Mouse (Mus musculus) stomach, embryonic 14.5 days (tissue): ENCODE results near the gene Nlgn2. TPM values are rescaled to one million over a fixed set of nuclear protein-coding genes. Genes with fewer than 3 reads are reported as not detected.
"Not testable (repeated sequence)": the region's sequence is repeated elsewhere in the genome, so short reads cannot be mapped to it uniquely, and the experiment has no call there.

Source experiments
- ATAC-seq: fragments of 200-750 bp; cut with Nextera tagmentation; 2 replicates; pipeline ENCODE4 v1.8.0; 2017; ENCODE audit warnings: low read depth, moderate TSS enrichment; ENCODE audit not compliant: insufficient number of reproducible peaks, insufficient read depth, low FRiP score
- H3K27ac ChIP-seq: fragments of 300-500 bp; sonication (generic); 2 replicates; pipeline ENCODE4 v1.5.1; 2014; ENCODE audit warnings: mild to moderate bottlenecking, low read length, moderate library complexity, mixed read lengths
- H3K27me3 ChIP-seq: fragments of 300-500 bp; sonication (generic); 2 replicates; pipeline ENCODE4 v1.6.1; 2014; ENCODE audit warnings: low read length, control low read depth, mixed read lengths; ENCODE audit not compliant: control insufficient read depth, insufficient read depth
- H3K36me3 ChIP-seq: fragments of 300-500 bp; sonication (generic); 2 replicates; pipeline ENCODE4 v1.6.1; 2014; ENCODE audit warnings: mild to moderate bottlenecking, control low read depth, low read length, moderate library complexity, mixed read lengths; ENCODE audit not compliant: control insufficient read depth, insufficient read depth
- H3K4me1 ChIP-seq: fragments of 300-500 bp; sonication (generic); 2 replicates; pipeline ENCODE4 v1.6.1; 2014; ENCODE audit warnings: low read length, control low read depth, mixed read lengths; ENCODE audit not compliant: control insufficient read depth, insufficient read depth
- H3K4me2 ChIP-seq: fragments of 300-500 bp; sonication (generic); replicated peaks from 2 replicates; pipeline ENCODE4 v1.6.1; 2014; ENCODE audit warnings: low read depth, low read length, control low read depth
- H3K4me3 ChIP-seq: fragments of 300-500 bp; sonication (generic); 2 replicates; pipeline ENCODE4 v1.5.1; 2014; ENCODE audit warnings: low read depth, low read length, control low read depth
- H3K9ac ChIP-seq: fragments of 300-500 bp; sonication (generic); replicated peaks from 2 replicates; pipeline ENCODE4 v1.6.1; 2014; ENCODE audit warnings: low read depth, mild to moderate bottlenecking, control low read depth, low read length, moderate library complexity, mixed read lengths
- H3K9me3 ChIP-seq: fragments of 300-500 bp; sonication (generic); 2 replicates; pipeline ENCODE4 v1.6.1; 2016; ENCODE audit warnings: low read depth, low read length, control low read depth; ENCODE audit not compliant: control insufficient read depth
- WGBS: fragments of 180-500 bp; shearing (Covaris S2); extraction: QIAGEN DNeasy Blood & Tissue Kit; methylation state at CpG from one replicate; pipeline ENCODE4 v1.1.7; 2014; 5-methylcytosine and 5-hydroxymethylcytosine counted together
- polyA plus RNA-seq: library from polyadenylated mRNA; unstranded; fragments of >200 nt; fragmentation: Nextera tagmentation; extraction: Ambion mirVana; gene quantifications from 2 replicates; pipeline ENCODE4 v1.2.1, GENCODE M21; 2014

The Nlgn2 gene
- polyA plus RNA-seq, 1 experiment from 2014 or later: 11.9 TPM

DNA sequence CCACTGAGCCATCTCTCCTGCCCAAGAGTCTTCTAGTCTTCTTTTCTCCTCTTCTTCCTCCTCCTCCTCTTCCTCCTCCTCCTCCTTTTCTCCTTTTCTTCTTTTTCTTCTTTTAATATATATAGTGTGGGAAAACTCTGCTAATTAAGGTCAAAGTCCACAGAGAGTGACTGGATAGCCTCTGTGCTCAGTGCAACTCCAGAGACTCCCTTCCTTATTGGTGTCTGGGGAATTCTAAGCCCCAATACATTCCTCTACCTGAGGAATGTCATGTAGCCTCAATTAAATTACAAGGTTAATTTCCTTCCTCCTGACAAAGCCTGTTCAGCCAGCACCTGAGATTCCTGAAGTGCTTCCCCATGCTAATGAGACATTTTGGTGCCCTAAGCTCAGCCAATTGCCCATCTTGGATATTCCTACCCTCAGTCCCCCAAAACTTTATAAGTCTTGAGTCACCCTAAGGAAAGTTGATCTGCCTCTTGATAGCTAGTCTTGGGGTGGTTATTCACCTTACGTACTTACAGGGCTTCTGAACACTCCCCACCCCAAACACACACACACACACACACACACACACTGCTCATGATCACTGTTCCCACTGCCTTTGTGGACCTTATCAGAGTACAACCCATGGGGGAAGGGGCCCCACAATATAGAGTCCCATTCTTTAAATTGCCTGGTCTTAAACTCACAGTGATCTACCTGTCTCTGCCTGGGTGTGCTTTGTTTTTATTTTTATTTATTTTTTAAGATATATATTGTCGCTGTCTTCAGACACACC lies 32.9 kb upstream of the Nlgn2 start:
- no peaks in the 10 kb centered on the region for H3K36me3 ChIP-seq
- no peak overlapping the region for H3K4me3 ChIP-seq
- H3K4me1 ChIP-seq: peaks cover under 1% of the 10 kb centered on the region; the same call in 1 of the 2 replicates
- no peaks in the 10 kb centered on the region for H3K27me3 ChIP-seq
- H3K9me3 ChIP-seq: no peaks in the 10 kb centered on the region
- ATAC-seq: no peak
- no peak overlapping the region for H3K27ac ChIP-seq
- no peak overlapping the region for H3K9ac ChIP-seq
- WGBS: 78% methylated on average over 2 of the region's 2 CpGs
- no peak overlapping the region for H3K4me2 ChIP-seq

- no peak for ATAC-seq
- WGBS: 63% methylated on average over 9 of the region's 9 CpGs
- H3K4me2 ChIP-seq: no peak overlapping the region
- H3K4me3 ChIP-seq: no peak overlapping the region
- no peak overlapping the region for H3K27ac ChIP-seq
- no peak overlapping the region for H3K9ac ChIP-seq
- no peaks in the 10 kb centered on the region for H3K36me3 ChIP-seq
- H3K27me3 ChIP-seq: no peaks in the 10 kb centered on the region
- no peaks in the 10 kb centered on the region for H3K4me1 ChIP-seq
- no peaks in the 10 kb centered on the region for H3K9me3 ChIP-seq
These were observed 29.8 kb upstream of the Nlgn2 start for GRCm38 (mm10) chr11:69867335-69867734.

DNA sequence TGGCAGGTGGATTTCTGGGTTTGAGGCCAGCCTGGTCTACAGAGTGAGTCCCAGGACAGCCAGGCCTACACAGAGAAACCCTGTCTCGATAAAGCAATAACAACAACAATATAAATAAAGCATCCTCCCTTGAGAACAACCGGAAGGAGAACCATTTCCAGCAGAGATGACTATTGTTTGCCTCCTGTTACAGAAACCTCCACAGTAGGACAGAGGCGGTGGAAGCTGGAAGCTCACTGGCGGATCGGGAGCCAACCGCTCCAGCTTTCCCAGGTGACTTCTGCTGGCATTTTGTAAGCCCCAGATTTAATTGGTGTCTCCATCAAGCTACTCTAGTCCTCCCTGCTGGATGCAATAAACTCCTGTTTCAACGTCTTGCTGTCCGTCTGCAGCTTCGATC lies 28.0 kb upstream of the Nlgn2 start:
- Histone ChIP-seq H3K9me3 (no peaks in the 10 kb centered on the region), H3K4me1 (no peaks in the 10 kb centered on the region), H3K4me3 (no peak overlapping the region), H3K9ac (no peak overlapping the region), H3K27me3 (no peaks in the 10 kb centered on the region), H3K4me2 (no peak overlapping the region), H3K27ac (no peak overlapping the region), H3K36me3 (no peaks in the 10 kb centered on the region)
- 84% methylated on average over 9 of the region's 9 CpGs for WGBS
- no peak for ATAC-seq

DNA sequence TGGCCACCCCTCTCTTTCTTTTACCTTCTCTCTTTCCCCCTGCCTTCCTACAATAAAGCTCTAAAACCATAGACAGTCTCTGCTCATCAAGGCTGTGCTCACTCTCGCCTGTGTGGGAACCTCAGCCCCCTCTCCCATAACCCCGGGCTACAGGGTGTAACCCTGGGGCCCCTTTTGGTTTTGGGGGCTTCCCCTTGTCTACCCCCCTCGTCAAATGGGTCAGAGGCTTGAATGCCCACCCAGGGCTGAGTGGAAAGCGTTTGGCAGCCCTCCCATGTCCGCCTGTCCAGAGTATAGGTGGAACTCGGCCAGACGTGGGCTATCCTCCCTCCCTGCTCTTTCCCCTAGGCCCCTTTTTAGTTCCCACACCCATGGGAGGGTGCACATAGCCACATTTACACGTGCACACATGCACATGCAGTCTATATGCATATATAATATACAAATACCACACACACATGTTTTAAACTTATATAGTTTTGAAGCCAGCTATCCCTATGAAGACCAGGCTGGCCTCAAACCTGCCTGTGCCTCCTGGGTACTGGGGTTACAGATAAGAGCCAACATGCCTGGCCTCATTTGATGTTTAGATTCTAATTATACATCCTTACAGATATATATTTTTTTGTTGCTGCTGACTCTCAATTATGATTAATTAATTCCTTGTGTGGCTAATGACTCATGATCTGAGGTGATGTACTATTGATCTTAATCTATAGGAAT lies 26.7 kb upstream of the Nlgn2 start:
- no peak for ATAC-seq
- no peaks in the 10 kb centered on the region for H3K9me3 ChIP-seq
- 52% methylated on average over 8 of the region's 8 CpGs for WGBS
- H3K4me2 ChIP-seq: no peak overlapping the region
- no peaks in the 10 kb centered on the region for H3K36me3 ChIP-seq
- no peaks in the 10 kb centered on the region for H3K27me3 ChIP-seq
- H3K9ac ChIP-seq: no peak overlapping the region
- no peak overlapping the region for H3K4me3 ChIP-seq
- H3K4me1 ChIP-seq: no peaks in the 10 kb centered on the region
- no peak overlapping the region for H3K27ac ChIP-seq

GRCm38 (mm10) chr11:69863729-69864128 lies 26.1 kb upstream of the Nlgn2 start:
- H3K36me3 ChIP-seq, ATAC-seq, H3K4me1 ChIP-seq, H3K27ac ChIP-seq, H3K27me3 ChIP-seq, H3K9ac ChIP-seq, H3K9me3 ChIP-seq, H3K4me3 ChIP-seq, H3K4me2 ChIP-seq: not testable (repeated sequence)
- WGBS: 66% methylated on average over 3 of the region's 3 CpGs

DNA sequence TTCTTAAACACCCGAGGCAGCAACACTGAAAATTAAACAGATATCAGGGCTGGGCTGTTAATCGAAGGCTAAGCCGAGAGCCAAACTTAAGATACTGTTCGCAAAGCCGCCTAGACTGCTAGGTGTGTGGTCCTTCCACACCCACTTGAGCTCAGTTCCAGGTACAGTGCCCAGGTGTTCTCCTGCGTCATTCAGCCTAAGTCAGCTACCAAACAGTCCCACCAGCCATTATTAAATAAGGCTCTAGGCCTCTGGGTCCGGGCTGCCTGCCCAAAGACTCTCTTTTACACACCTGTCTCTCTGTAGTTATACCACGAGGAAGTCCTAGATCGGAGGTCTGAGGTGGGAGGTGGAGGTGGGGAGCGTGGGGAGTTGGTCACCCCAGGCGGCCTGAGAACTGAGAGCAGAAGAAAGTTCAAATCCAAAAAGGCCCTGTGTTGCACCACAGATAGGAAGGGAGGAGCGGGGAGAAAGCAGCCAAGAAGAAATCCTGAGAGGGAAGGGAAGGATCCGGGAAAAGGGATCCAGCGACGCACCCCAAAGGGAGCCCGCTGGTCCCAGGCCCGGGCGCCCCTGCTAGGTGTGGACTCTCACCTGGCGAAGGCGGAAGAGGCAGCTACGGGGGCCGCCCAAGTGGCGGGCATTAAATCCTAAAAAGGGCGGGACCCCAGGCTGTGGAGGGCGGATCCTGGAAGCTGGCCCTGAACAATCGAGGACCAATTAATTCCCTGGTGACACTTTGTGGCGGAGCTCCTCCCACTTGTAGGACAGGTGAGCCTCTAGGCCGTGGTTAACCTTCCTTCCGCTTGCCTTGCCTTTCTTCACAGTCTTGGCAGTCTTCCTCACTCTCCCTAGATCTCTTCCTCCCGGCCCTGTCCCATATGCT lies 20.8 kb upstream of the Nlgn2 start, which contains the start of gene Tnk1:
Tnk1 (minus strand) TSS at position 618 of the 886 bp plus-strand sequence.
- peak within 1 kb of the TSS; percentile 63; the same call in 1 of the 2 replicates for H3K27ac ChIP-seq
- H3K9me3 ChIP-seq: no peaks in the 10 kb centered on the region
- H3K9ac ChIP-seq: peak within 1 kb of the TSS; percentile 28; the same call in 1 of the 2 replicates
- H3K4me3 ChIP-seq: peak within 1 kb of the TSS; percentile 27
- H3K27me3 ChIP-seq: 0 out of 2 replicates have a peak, but pooled peaks cover 4% of the 10 kb centered on the region
- no peaks in the 10 kb centered on the region for H3K36me3 ChIP-seq
- WGBS: 16% methylated on average over 30 of the region's 30 CpGs
- H3K4me1 ChIP-seq: no peaks in the 10 kb centered on the region
- H3K4me2 ChIP-seq: peak within 1 kb of the TSS; percentile 35
- peak; percentile 83 for ATAC-seq

DNA sequence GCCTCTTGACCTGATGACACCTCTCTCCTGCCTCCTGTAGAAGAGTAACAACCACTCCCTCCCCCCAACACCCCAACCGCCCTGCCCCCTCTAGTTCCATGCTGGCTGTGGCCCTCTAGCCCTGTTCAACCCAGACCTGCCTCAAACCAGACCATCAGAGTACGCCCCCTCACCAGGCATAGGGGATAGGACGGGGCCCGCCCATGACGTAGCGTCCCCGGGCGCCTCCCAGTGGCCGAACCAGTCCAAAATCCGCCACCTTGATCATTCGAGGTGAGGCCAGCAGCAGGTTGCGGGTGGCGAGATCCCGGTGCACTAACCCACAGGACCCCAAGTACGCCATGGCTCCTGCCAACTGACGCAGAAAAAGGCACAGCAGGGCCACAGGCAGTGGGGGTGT lies 17.8 kb upstream of the Nlgn2 start:
- no peak overlapping the region for H3K4me2 ChIP-seq
- ATAC-seq: no peak
- no peak overlapping the region for H3K27ac ChIP-seq
- WGBS: 35% methylated on average over 16 of the region's 16 CpGs
- H3K36me3 ChIP-seq: peaks cover 15% of the 10 kb centered on the region; the same call in 1 of the 2 replicates
- H3K9me3 ChIP-seq: no peaks in the 10 kb centered on the region
- no peak overlapping the region for H3K9ac ChIP-seq
- H3K4me3 ChIP-seq: no peak overlapping the region
- H3K27me3 ChIP-seq: 0 out of 2 replicates have a peak, but pooled peaks cover 4% of the 10 kb centered on the region
- H3K4me1 ChIP-seq: no peaks in the 10 kb centered on the region

DNA sequence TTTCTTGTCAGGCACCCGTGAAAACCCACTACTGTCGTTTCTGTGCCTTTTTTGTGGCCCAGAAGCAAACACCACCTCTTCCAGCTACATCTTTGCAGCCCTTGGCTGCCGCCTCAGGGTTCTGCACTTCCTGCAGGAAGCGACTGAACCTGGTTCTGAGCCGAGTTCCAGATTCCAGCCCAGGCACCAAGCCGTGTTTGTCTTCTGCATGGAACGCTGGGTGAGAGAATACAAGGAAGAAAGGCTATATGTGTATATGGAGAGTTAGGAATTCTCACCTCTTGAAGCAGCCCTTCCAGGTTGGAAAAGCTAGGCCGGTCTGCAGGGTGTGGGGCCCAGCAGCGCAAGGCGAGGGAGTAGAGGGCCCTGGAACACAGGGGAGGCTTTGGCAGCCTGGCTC lies 17.1 kb upstream of the Nlgn2 start:
- Histone ChIP-seq H3K36me3 (peaks cover 22% of the 10 kb centered on the region; the same call in 1 of the 2 replicates), H3K27ac (no peak overlapping the region), H3K4me3 (no peak overlapping the region), H3K9me3 (no peaks in the 10 kb centered on the region), H3K27me3 (0 out of 2 replicates have a peak, but pooled peaks cover 4% of the 10 kb centered on the region), H3K9ac (no peak overlapping the region), H3K4me2 (no peak overlapping the region), H3K4me1 (no peaks in the 10 kb centered on the region)
- no peak for ATAC-seq
- WGBS: 78% methylated on average over 10 of the region's 10 CpGs
